In the genomic region with DNA sequence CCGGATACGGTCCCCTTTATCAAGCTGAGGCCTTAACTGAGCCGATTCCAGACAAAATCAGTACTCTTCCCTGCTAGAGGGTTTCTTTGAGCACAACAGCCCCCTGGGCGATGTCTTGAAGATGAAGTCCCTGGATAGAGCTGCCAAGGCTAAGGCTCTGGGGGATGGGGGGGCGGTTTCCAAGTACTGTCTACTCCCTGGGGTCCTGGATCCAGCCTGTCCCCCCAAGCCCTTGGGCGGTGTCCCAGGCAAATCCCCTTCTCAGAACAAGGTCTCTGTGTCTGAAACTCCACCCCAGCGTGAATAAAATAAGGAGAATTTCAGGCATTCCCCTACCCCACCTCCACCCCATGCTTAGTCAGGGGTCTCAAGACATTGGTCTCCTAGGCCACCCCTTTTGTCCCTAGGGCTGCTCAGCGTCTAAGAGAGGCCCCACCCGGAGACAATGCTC, we compare ENCODE assay signal across 8 mouse cellular contexts. TPM values are rescaled to one million over a fixed set of nuclear protein-coding genes. Genes with fewer than 3 reads are reported as not detected.
DNase-seq lines count a peak whose midpoint lies in the region; ATAC-seq and TF ChIP-seq lines count a peak whose summit lies in the region.

No protein-coding gene starts in this region.

- peak overlapping the region; percentile 95 for H3K9ac ChIP-seq in hindbrain, embryonic 14.5 days
- peak overlapping the region; percentile 95 for H3K9ac ChIP-seq in midbrain, embryonic 14.5 days (replicated peaks; ENCODE audit: low read length)

- no peak for TF ChIP-seq CTCF in left cerebral cortex, adult 2 months (IDR thresholded peaks at IDR 0.05)
- no peak for TF ChIP-seq CTCF in cortical plate, adult 2 months (IDR thresholded peaks at IDR 0.05; ENCODE audit: extremely low read depth, insufficient read depth, low read length)

- TF ChIP-seq POLR2A in cortical plate, adult 2 months (IDR thresholded peaks at IDR 0.05; ENCODE audit: extremely low read depth, insufficient read depth, low read length): no peak

- intact Hi-C loops in left cerebral cortex, adult 2 months (cut with DNase I): no loop called here

- peak; percentile 13; the same call in 1 of the 2 replicates for ATAC-seq in hindbrain, embryonic 14.5 days (ENCODE audit: low FRiP score)
- ATAC-seq in midbrain, embryonic 14.5 days (ENCODE audit: low FRiP score, low TSS enrichment): no peak
- no peak for ATAC-seq in monocyte, adult 5-6 weeks (replicated peaks; ENCODE audit: insufficient number of reproducible peaks, low FRiP score, low TSS enrichment, poor library complexity, severe bottlenecking)

- H3K4me3 ChIP-seq in left cerebral cortex, adult 2 months: peak overlapping the region; percentile 87
- H3K4me3 ChIP-seq in cortical plate, adult 2 months (ENCODE audit: insufficient read depth, low read length): peak overlapping the region; percentile 82
- peak overlapping the region; percentile 68 for H3K4me3 ChIP-seq in hindbrain, embryonic 14.5 days (replicated peaks; ENCODE audit: low read length)
- peak overlapping the region; percentile 84 for H3K4me3 ChIP-seq in midbrain, embryonic 14.5 days (replicated peaks; ENCODE audit: low read depth, low read length)

- 1% methylated on average over 9 of the region's 9 CpGs for WGBS in hindbrain, embryonic 14.5 days
- WGBS in midbrain, embryonic 14.5 days: 3% methylated on average over 9 of the region's 9 CpGs

- peak overlapping the region; percentile 78 for H3K4me2 ChIP-seq in hindbrain, embryonic 14.5 days (replicated peaks)
- H3K4me2 ChIP-seq in midbrain, embryonic 14.5 days (ENCODE audit: low read length): peak overlapping the region; percentile 83

- H3K9me3 ChIP-seq in hindbrain, embryonic 14.5 days (ENCODE audit: control insufficient read depth, low read length): no peaks in the 10 kb centered on the region
- H3K9me3 ChIP-seq in midbrain, embryonic 14.5 days (ENCODE audit: control insufficient read depth, low read length): no peaks in the 10 kb centered on the region

- H3K4me1 ChIP-seq in cortical plate, adult 2 months (ENCODE audit: control insufficient read depth, insufficient read depth, low read length): peaks cover 7% of the 10 kb centered on the region
- H3K4me1 ChIP-seq in hindbrain, embryonic 14.5 days (replicated peaks; ENCODE audit: control insufficient read depth, insufficient read depth, low read length): peaks cover 31% of the 10 kb centered on the region
- peaks cover 31% of the 10 kb centered on the region for H3K4me1 ChIP-seq in midbrain, embryonic 14.5 days (ENCODE audit: control insufficient read depth, insufficient read depth, low read length)

- H3K27me3 ChIP-seq in hindbrain, embryonic 14.5 days (ENCODE audit: control insufficient read depth, insufficient read depth, low read length): no peaks in the 10 kb centered on the region
- no peaks in the 10 kb centered on the region for H3K27me3 ChIP-seq in midbrain, embryonic 14.5 days (ENCODE audit: control insufficient read depth, insufficient read depth, low read length)

- H3K36me3 ChIP-seq in hindbrain, embryonic 14.5 days (replicated peaks; ENCODE audit: control insufficient read depth, insufficient read depth): peaks cover 26% of the 10 kb centered on the region
- peaks cover 29% of the 10 kb centered on the region for H3K36me3 ChIP-seq in midbrain, embryonic 14.5 days (ENCODE audit: control insufficient read depth, insufficient read depth, low read length)

- DNase-seq in left cerebral cortex, adult 2 months (ENCODE audit: extremely low spot score in 1 of 2, low spot score in 2 of 2): no peak
- DNase-seq in left cerebral cortex, adult 11 months (ENCODE audit: low spot score): no peak
- DNase-seq in MN1 (ENCODE audit: low spot score): peak; percentile 37
- DNase-seq in hindbrain, embryonic 14.5 days (ENCODE audit: low spot score): no peak
- peak; percentile 65 for DNase-seq in midbrain, embryonic 14.5 days
- no peak for DNase-seq in gastrocnemius, postnatal 25 days

- H3K27ac ChIP-seq in left cerebral cortex, adult 2 months: peak overlapping the region; percentile 88
- peak overlapping the region; percentile 82 for H3K27ac ChIP-seq in cortical plate, adult 2 months (ENCODE audit: insufficient read depth, low read length)
- H3K27ac ChIP-seq in hindbrain, embryonic 14.5 days: peak overlapping the region; percentile 90
- peak overlapping the region; percentile 94 for H3K27ac ChIP-seq in midbrain, embryonic 14.5 days (replicated peaks; ENCODE audit: low read depth, low read length)

RNA-seq across cellular contexts. Expression of gene Numbl, which starts 1.1 kb away (rescaled TPM):
- total RNA-seq in left cerebral cortex, adult 2 months (2021): 100 to 1,000 TPM; 117 to 135 TPM
- 108 TPM in 2 replicates for polyA plus RNA-seq in cortical plate, adult 2 months (2012; rRNA removed)
- 36.2 and 39.2 TPM in 2 replicates for polyA plus RNA-seq in hindbrain, embryonic 14.5 days (2014; fragmentation: Nextera tagmentation; extraction: Ambion mirVana)
- polyA plus RNA-seq in midbrain, embryonic 14.5 days (2014; fragmentation: Nextera tagmentation; extraction: Ambion mirVana): 33.7 and 50.1 TPM in 2 replicates
- 1 to 10 TPM; 3.6 to 5.4 TPM for total RNA-seq in gastrocnemius, postnatal 25 days (2021)
- total RNA-seq in monocyte, adult 5-6 weeks (2017): 1.2 to 2.5 TPM (median 2.1 TPM) in 3 replicates

RNA-seq across cellular contexts. Expression of gene Coq8b, which starts 26.5 kb away (rescaled TPM):
- 10 to 100 TPM; 35.4 to 36.2 TPM for total RNA-seq in left cerebral cortex, adult 2 months (2021)
- polyA plus RNA-seq in cortical plate, adult 2 months (2012; rRNA removed): 30.6 and 31.8 TPM in 2 replicates
- 17.4 and 17.8 TPM in 2 replicates for polyA plus RNA-seq in hindbrain, embryonic 14.5 days (2014; fragmentation: Nextera tagmentation; extraction: Ambion mirVana)
- polyA plus RNA-seq in midbrain, embryonic 14.5 days (2014; fragmentation: Nextera tagmentation; extraction: Ambion mirVana): 19.8 and 22.6 TPM in 2 replicates
- 1 to 10 TPM; 3.0 to 4.9 TPM for total RNA-seq in gastrocnemius, postnatal 25 days (2021)
- 7.0 to 22.6 TPM (median 19.4 TPM) in 3 replicates for total RNA-seq in monocyte, adult 5-6 weeks (2017)

RNA-seq across cellular contexts. Expression of gene Itpkc, which starts 30.8 kb away (rescaled TPM):
- total RNA-seq in left cerebral cortex, adult 2 months (2021): 10 to 100 TPM; 11.7 to 12.6 TPM
- polyA plus RNA-seq in cortical plate, adult 2 months (2012; rRNA removed): 5.8 and 6.8 TPM in 2 replicates
- 6.5 and 8.7 TPM in 2 replicates for polyA plus RNA-seq in hindbrain, embryonic 14.5 days (2014; fragmentation: Nextera tagmentation; extraction: Ambion mirVana)
- polyA plus RNA-seq in midbrain, embryonic 14.5 days (2014; fragmentation: Nextera tagmentation; extraction: Ambion mirVana): 7.3 and 7.4 TPM in 2 replicates
- 1 to 10 TPM; 2.3 to 3.6 TPM for total RNA-seq in gastrocnemius, postnatal 25 days (2021)
- 6.7 to 9.7 TPM (median 9.1 TPM) in 3 replicates for total RNA-seq in monocyte, adult 5-6 weeks (2017)

Comparison
In these comparisons a context has a peak if more than half of its experiments do, and no peak if none do; other contexts are left out.
1. DNase-seq: peak in MN1 (single experiment) and midbrain, embryonic 14.5 days (single experiment); none in left cerebral cortex, adult 2 months (0 of 2), left cerebral cortex, adult 11 months (single experiment), hindbrain, embryonic 14.5 days (single experiment) and gastrocnemius, postnatal 25 days (single experiment).
2. RNA of gene Numbl, which starts 1.1 kb away (total RNA-seq): 117 to 135 TPM in left cerebral cortex, adult 2 months; 3.6 to 5.4 TPM in gastrocnemius, postnatal 25 days and 1.2 to 2.5 TPM in monocyte, adult 5-6 weeks; every median in the first group is over 10 times any median in the second.
3. Peak in every context shown above with its lines, with median percentiles within 50 percentile points of each other: H3K27ac ChIP-seq and H3K4me3 ChIP-seq.